Mouse (Mus musculus): ENCODE results near the gene Glcci1. TPM values are rescaled to one million over a fixed set of nuclear protein-coding genes. Genes with fewer than 3 reads are reported as not detected.

The Glcci1 gene
- polyA plus RNA-seq, 1 experiment from 2014 or later = 4.9 TPM

- peaks cover 13% of the 10 kb centered on the region for H3K4me1 ChIP-seq
- H3K4me3 ChIP-seq = no peak overlapping the region
- no peaks in the 10 kb centered on the region; the same call in 1 of the 2 replicates for H3K9me3 ChIP-seq
- ATAC-seq (ENCODE audit: extremely low read depth, insufficient number of reproducible peaks, low FRiP score, low TSS enrichment) = no peak
- no peak overlapping the region for H3K27ac ChIP-seq (replicated peaks)
- 67% methylated on average over 6 of the region's 6 CpGs for WGBS
- H3K4me2 ChIP-seq = no peak overlapping the region
- no peaks in the 10 kb centered on the region for H3K27me3 ChIP-seq (replicated peaks)
- H3K36me3 ChIP-seq = no peaks in the 10 kb centered on the region
- H3K9ac ChIP-seq = no peak overlapping the region
Observed at GRCm38 (mm10) chr6:8497234-8497867, 12.0 kb upstream of the Glcci1 start.

- ATAC-seq (ENCODE audit: extremely low read depth, insufficient number of reproducible peaks, low FRiP score, low TSS enrichment) = no peak
- H3K9me3 ChIP-seq = no peaks in the 10 kb centered on the region; the same call in 1 of the 2 replicates
- no peak overlapping the region for H3K4me2 ChIP-seq
- H3K27me3 ChIP-seq (replicated peaks) = no peaks in the 10 kb centered on the region
- peaks cover 13% of the 10 kb centered on the region for H3K4me1 ChIP-seq
- WGBS = 59% methylated on average over 6 of the region's 6 CpGs
- no peak overlapping the region for H3K9ac ChIP-seq
- H3K36me3 ChIP-seq = no peaks in the 10 kb centered on the region
- H3K27ac ChIP-seq (replicated peaks) = no peak overlapping the region
- H3K4me3 ChIP-seq = no peak overlapping the region
Observed at GRCm38 (mm10) chr6:8497868-8498257, 11.5 kb upstream of the Glcci1 start.

GRCm38 (mm10) chr6:8498961-8499360, 10.4 kb upstream of the Glcci1 start:
- no peak overlapping the region for H3K9ac ChIP-seq
- H3K4me2 ChIP-seq = no peak overlapping the region
- H3K4me3 ChIP-seq = no peak overlapping the region
- 86% methylated on average over 3 of the region's 3 CpGs for WGBS
- H3K36me3 ChIP-seq = no peaks in the 10 kb centered on the region
- H3K27ac ChIP-seq (replicated peaks) = no peak overlapping the region
- no peaks in the 10 kb centered on the region; the same call in 1 of the 2 replicates for H3K9me3 ChIP-seq
- H3K4me1 ChIP-seq = peaks cover 13% of the 10 kb centered on the region
- H3K27me3 ChIP-seq (replicated peaks) = no peaks in the 10 kb centered on the region
- no peak for ATAC-seq (ENCODE audit: extremely low read depth, insufficient number of reproducible peaks, low FRiP score, low TSS enrichment)

- Histone ChIP-seq H3K27me3 (replicated peaks) (no peaks in the 10 kb centered on the region), H3K4me2 (no peak overlapping the region), H3K4me1 (peaks cover 4% of the 10 kb centered on the region), H3K9me3 (no peaks in the 10 kb centered on the region; the same call in 1 of the 2 replicates), H3K9ac (no peak overlapping the region), H3K27ac (replicated peaks) (no peak overlapping the region), H3K4me3 (no peak overlapping the region), H3K36me3 (no peaks in the 10 kb centered on the region)
- 12% methylated on average over 3 of the region's 3 CpGs for WGBS
- no peak for ATAC-seq (ENCODE audit: extremely low read depth, insufficient number of reproducible peaks, low FRiP score, low TSS enrichment)
Observed at GRCm38 (mm10) chr6:8503953-8504352, 5.4 kb upstream of the Glcci1 start.

- ATAC-seq (ENCODE audit: extremely low read depth, insufficient number of reproducible peaks, low FRiP score, low TSS enrichment) = no peak
- Histone ChIP-seq H3K9me3 (no peaks in the 10 kb centered on the region; the same call in 1 of the 2 replicates), H3K9ac (no peak overlapping the region), H3K36me3 (no peaks in the 10 kb centered on the region), H3K27me3 (replicated peaks) (no peaks in the 10 kb centered on the region), H3K4me2 (no peak overlapping the region), H3K4me3 (no peak overlapping the region), H3K4me1 (peaks cover 4% of the 10 kb centered on the region), H3K27ac (replicated peaks) (no peak overlapping the region)
- 78% methylated on average over 6 of the region's 6 CpGs for WGBS
Observed at GRCm38 (mm10) chr6:8504521-8505228, 4.7 kb upstream of the Glcci1 start.

GRCm38 (mm10) chr6:8506631-8507030, 2.8 kb upstream of the Glcci1 start:
- H3K9me3 ChIP-seq = no peaks in the 10 kb centered on the region

GRCm38 (mm10) chr6:8508883-8509536, 390 bp upstream of the Glcci1 start:
- under 1% methylated on average over 56 of the region's 56 CpGs for WGBS
- Histone ChIP-seq H3K27me3 (replicated peaks) (no peaks in the 10 kb centered on the region), H3K4me2 (peak overlapping the region; percentile 70), H3K9ac (peak overlapping the region; percentile 92), H3K27ac (replicated peaks) (peak overlapping the region; percentile 99), H3K36me3 (no peaks in the 10 kb centered on the region), H3K9me3 (no peaks in the 10 kb centered on the region), H3K4me3 (peak overlapping the region; percentile 83), H3K4me1 (peaks cover 29% of the 10 kb centered on the region)
- peak; percentile 97 for ATAC-seq (ENCODE audit: extremely low read depth, insufficient number of reproducible peaks, low FRiP score, low TSS enrichment)

More at GRCm38 (mm10) chr6:8506631-8507030, 2.8 kb upstream of the Glcci1 start:
- ATAC-seq (ENCODE audit: extremely low read depth, insufficient number of reproducible peaks, low FRiP score, low TSS enrichment) = no peak
- Histone ChIP-seq H3K27me3 (replicated peaks) (no peaks in the 10 kb centered on the region), H3K4me1 (peaks cover 16% of the 10 kb centered on the region), H3K4me3 (no peak overlapping the region), H3K36me3 (no peaks in the 10 kb centered on the region), H3K27ac (replicated peaks) (no peak overlapping the region), H3K4me2 (no peak overlapping the region), H3K9ac (no peak overlapping the region)

- ATAC-seq (ENCODE audit: extremely low read depth, insufficient number of reproducible peaks, low FRiP score, low TSS enrichment) = peak; percentile 15; the same call in 1 of the 2 replicates
- peak overlapping the region; percentile 70 for H3K4me2 ChIP-seq
Observed at GRCm38 (mm10) chr6:8509961-8510863, 812 bp downstream of the Glcci1 start.

GRCm38 (mm10) chr6:8510864-8511428, 1.5 kb downstream of the Glcci1 start:
- 6% methylated on average over 7 of the region's 7 CpGs for WGBS
- H3K36me3 ChIP-seq = no peaks in the 10 kb centered on the region
- peak overlapping the region; percentile 92 for H3K9ac ChIP-seq
- peak overlapping the region; percentile 83 for H3K4me3 ChIP-seq
- peak overlapping the region; percentile 99 for H3K27ac ChIP-seq (replicated peaks)
- no peaks in the 10 kb centered on the region for H3K27me3 ChIP-seq (replicated peaks)
- H3K4me2 ChIP-seq = peak overlapping the region; percentile 70
- peaks cover 31% of the 10 kb centered on the region for H3K4me1 ChIP-seq
- ATAC-seq (ENCODE audit: extremely low read depth, insufficient number of reproducible peaks, low FRiP score, low TSS enrichment) = no peak
- H3K9me3 ChIP-seq = no peaks in the 10 kb centered on the region

More at GRCm38 (mm10) chr6:8509961-8510863, 812 bp downstream of the Glcci1 start:
- Histone ChIP-seq H3K36me3 (no peaks in the 10 kb centered on the region), H3K4me1 (peaks cover 29% of the 10 kb centered on the region), H3K9me3 (no peaks in the 10 kb centered on the region), H3K9ac (peak overlapping the region; percentile 92), H3K27ac (replicated peaks) (peak overlapping the region; percentile 99), H3K4me3 (peak overlapping the region; percentile 83), H3K27me3 (replicated peaks) (no peaks in the 10 kb centered on the region)
- 0% methylated on average over 55 of the region's 73 CpGs for WGBS

- Histone ChIP-seq H3K9me3 (no peaks in the 10 kb centered on the region), H3K4me3 (peak overlapping the region; percentile 83), H3K9ac (peak overlapping the region; percentile 92), H3K27ac (replicated peaks) (no peak overlapping the region), H3K4me2 (peak overlapping the region; percentile 70), H3K36me3 (no peaks in the 10 kb centered on the region), H3K27me3 (replicated peaks) (no peaks in the 10 kb centered on the region), H3K4me1 (peaks cover 35% of the 10 kb centered on the region)
- 15% methylated on average over 3 of the region's 3 CpGs for WGBS
- no peak for ATAC-seq (ENCODE audit: extremely low read depth, insufficient number of reproducible peaks, low FRiP score, low TSS enrichment)
Observed at GRCm38 (mm10) chr6:8511447-8511846, 2.0 kb downstream of the Glcci1 start.

Data from heart, embryonic 13.5 days (tissue).